Mouse (Mus musculus) frontal cortex, adult (tissue): ENCODE measurements around the gene Abca12.

ENCODE experiments used
- ATAC-seq: cut with Nextera tagmentation; 2 replicates; pipeline ENCODE4 v1.9.2; 2017; ENCODE audit warnings: mild to moderate bottlenecking, moderate library complexity, mixed read lengths; ENCODE audit not compliant: low TSS enrichment

Gene Abca12

GRCm38 (mm10) chr1:71338548-71339340 lies 76.0 kb downstream of the Abca12 start:
- no peak for ATAC-seq

GRCm38 (mm10) chr1:71330349-71330748 lies 84.4 kb downstream of the Abca12 start:
- no peak for ATAC-seq

DNA sequence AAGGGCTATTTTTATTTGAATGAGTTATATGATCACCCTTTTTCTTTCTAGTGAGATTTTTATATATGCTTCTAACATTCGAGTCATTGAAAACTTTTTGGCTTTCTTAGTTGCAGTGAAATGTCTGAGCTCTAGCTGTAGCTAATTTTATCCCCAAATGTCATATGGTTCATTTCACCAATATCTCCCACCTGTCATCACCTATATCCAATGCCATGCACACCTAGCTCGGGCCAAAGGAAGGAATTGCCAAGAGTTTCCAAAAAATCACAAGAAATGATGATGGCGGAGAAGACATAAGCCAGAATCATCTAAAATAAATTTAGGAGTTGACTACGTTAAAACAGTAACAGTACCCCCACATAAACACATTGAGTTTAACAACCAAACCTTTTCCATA lies 102.5 kb downstream of the Abca12 start:
- no peak for ATAC-seq

GRCm38 (mm10) chr1:71310614-71311013 lies 104.1 kb downstream of the Abca12 start:
- ATAC-seq, result no peak

DNA sequence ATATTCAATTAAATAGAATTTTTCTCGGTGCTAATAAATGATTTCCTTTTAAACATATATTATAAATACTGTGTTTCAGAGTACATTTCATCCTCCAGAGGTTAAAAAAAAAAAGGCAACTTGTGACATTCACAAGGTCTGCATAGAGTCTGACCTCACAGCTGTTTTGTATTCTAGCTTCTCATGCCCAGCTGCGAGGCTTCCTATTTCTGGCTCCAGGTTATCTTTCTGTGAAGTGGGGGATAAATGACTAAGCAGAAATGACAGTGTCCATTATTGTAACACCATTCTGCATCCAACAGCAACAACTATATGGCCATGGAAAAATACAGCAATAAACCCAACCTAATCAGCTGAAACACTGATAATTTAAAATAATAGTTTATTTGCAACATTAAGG lies 107.3 kb downstream of the Abca12 start:
- no peak for ATAC-seq

DNA sequence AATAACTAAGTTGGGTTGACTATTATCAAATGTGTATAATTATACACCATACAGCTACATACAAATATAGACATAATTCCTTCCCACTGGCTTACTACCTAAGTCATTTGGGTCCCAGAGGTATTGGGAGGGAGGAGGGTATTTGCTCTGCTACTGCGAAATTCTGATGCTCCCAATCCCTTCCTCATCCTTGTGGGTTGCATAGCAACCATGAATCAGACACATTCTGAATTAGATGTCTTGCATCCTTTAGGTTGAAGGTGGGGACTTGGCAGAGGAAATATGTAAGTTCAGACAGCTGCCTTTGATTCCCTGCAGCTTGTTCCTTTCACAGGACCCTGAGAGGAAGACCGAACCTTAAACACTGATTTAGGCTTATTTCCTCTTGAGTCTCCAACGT lies 108.5 kb downstream of the Abca12 start:
- peak; percentile 23; the same call in 1 of the 2 replicates for ATAC-seq

GRCm38 (mm10) chr1:71304588-71304987 lies 110.1 kb downstream of the Abca12 start:
- no peak for ATAC-seq

DNA sequence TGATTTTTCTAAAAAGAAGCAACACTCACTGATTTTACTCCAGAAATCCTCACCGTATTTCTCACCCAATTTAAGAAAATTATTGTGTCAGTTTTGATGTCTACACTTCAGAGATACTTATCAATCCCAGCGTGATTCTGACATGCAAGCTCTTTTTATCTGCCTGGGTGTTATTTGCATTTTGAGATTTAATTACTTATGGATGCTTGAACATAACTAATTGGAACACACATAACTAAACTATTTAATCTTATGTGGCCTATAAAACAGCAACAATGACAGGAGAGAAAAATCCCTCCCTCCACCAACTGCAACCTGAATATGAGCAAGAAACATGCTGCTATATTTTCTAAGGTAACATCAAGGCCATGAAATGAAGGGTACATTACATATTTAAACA lies 117.7 kb downstream of the Abca12 start:
- no peak for ATAC-seq

DNA sequence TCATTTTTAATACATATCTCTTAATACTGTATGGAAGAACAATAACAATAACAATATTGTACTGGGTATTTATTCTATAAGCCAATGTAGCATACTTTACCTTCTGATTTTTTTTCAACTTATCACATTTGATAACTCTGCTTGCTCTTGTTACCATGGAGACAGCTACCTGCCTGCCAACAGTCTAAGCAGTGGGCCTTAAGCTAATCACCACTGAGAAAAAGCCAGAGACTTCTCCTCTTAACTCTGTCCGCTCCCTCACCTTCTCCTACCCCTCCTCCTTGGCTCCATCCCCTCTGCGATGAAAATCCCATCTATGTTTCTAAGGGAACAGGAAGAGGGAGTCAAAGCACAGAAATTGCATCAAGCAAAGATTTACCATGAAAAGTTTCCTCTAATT lies 118.1 kb downstream of the Abca12 start:
- no peak for ATAC-seq

DNA sequence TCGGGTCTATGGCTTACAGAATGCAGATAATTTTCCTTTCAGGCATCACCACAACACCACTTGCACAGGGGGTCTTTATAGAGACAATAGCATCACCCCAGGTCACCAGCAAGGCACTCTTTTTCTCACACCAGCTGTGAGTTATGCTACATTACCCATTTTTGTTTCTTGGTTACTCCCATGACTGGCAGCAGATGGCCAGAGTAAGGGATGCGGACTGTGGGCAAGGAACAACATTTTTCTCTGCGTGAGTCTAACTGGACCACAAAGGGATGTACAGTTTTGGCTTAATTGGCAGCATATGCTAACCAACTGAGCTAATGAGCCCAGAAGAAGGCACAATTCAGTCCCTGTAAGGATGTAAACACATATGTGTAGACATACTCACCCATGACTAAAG lies 122.8 kb downstream of the Abca12 start:
- no peak for ATAC-seq

DNA sequence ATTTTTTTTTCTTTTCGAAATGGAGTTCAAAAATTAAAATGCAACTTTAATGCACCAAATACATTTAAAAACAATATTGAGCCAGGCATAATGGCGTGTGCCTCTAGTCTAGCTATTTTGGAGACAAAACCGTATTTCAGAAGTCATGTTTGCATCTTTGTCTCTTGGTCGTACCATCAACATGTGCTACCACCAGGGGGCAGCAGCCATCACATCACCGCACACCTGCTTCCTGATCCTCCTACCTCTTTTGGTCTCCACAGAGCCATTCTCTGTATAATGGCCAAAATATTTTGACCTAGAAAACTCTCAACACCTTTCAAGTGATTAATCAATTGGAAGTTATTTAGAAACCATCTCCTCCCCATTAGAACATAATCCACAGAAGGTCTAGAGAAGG lies 125.2 kb downstream of the Abca12 start:
- ATAC-seq, result peak; percentile 90

DNA sequence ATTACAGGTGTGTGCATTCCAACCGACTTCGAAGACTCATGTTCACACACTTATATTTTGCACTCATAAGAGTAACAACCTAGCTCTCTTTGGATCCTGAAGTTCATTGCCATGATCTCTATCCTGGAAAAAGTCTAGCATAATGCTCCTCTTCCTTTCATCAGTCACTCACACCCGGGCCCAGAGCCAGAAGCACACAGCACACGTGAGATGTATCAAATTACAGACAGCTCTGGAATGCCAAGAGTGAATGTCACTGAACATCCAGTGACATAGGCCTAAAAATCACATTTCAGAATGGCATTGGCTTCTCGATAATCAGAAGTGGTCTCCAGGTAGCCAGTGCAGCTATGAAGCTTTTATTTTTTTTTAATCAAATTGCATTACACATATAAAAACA lies 137.8 kb downstream of the Abca12 start:
- no peak for ATAC-seq

DNA sequence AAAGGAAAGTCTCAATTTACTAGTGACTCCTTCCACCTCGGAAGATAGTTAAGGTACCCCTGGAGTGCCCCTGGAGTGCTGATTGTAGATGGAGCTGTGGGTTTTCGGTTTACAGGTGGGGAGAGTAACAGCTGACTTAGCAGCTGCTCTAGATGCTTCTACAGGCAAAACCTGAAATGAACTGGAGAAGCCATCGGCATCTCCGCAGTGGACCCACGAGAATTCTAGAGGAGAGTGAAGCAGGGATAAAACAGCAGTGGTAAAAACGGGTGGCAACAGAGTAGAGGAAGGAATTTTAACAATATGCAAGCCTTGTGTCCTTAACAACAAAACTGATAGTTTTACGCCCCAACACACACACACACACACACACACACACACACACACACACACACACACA lies 142.2 kb downstream of the Abca12 start:
- peak; percentile 81 for ATAC-seq

- ATAC-seq, result peak; percentile 92
These were observed 142.6 kb downstream of the Abca12 start for GRCm38 (mm10) chr1:71272077-71272476.

DNA sequence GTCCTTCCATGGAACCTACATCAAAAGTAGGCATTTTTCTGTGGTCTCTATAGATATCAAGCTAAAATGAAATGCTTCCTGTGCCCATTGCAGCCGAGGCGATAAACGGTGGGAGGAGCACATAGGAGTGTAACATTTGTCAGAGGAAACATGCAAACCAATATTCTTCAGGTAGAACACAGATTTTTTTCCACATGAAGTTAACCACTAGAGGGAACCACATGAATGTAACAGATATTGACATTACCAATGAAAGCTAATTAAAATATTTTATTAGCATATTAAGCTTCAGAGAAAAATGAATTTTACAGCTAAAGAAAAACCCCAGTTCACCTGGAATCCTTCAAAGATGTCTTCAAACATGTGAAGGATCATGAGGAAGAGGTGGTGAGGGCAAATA lies 144.6 kb downstream of the Abca12 start:
- ATAC-seq, result no peak

DNA sequence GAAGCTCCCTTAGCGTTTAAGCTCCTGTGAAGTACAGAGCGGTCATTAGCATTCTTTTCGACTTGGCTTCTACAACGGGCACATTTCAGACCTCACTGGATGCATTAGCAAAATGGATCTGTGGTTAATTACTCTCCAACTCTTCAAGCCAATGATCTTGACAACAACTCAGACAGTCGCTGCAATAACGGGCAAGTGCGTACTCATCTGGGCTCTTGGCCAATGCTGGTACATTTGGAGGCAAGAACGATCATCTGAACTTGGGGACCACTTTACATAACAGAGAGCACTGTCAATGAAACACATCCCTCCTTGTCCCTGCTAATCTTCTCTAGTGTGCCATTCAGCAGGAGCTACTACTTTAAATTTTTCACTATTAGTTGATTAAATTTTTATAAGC lies 148.1 kb downstream of the Abca12 start:
- ATAC-seq, result no peak

DNA sequence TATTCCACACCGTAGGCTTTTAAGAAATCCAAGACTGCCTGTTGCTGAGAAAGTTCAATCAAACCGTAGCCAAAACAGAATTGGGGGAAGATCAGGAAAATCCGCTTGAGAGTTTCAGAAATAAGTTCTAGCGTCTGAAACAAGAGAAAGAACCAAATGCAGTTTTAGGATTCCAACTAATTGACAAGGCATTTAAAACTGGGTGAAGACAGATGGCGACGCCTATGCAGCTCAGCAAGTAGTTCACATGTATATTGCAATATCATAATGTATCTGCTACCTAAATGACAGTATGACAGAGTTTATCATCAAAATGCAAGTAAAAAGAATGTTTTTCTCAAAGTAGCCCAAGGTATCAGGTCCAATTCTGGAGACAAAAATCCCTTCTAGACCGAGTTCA lies 151.2 kb downstream of the Abca12 start:
- ATAC-seq, result peak; percentile 70; the same call in 1 of the 2 replicates

DNA sequence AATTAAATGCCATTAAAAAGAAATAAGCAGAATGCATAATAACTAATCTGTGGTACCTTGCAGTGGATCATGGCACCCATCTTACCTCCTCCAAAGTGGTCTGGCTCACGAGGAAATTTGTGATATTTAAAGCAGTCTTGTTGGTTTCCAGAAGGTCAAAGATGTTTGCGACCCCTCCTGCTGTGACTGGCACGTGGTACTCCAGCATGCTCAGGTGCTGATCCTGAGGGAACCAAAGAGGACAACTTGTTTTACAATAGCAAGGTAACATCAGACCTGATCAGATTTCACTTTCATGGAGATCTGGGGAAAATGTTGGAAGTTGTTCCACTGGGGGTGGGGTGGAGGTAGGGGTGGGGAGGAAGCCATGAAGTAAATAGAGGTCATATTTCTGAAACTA lies 170.1 kb downstream of the Abca12 start:
- ATAC-seq, result no peak

GRCm38 (mm10) chr1:71241396-71241795 lies 173.3 kb downstream of the Abca12 start:
- ATAC-seq, result no peak

DNA sequence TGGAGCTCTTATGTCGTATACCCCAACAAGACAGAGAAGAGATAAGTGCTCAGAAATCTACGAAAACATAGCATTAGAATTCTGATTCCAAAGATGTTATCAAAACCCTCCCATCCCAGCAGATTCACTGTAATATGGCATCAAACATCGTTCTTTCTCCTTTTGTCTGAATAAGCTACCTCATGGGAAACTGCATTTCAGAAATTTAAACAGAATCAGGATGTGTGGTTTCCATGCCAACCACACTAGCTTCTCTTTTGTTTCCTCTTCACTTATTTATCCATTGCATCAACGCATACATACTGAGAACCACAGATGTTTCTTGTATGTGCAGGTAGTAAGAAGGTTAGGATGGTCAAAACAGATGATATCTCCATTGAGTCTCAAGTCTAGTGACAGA lies 175.1 kb downstream of the Abca12 start:
- ATAC-seq, result no peak

GRCm38 (mm10) chr1:71235335-71235734 lies 179.4 kb downstream of the Abca12 start:
- ATAC-seq, result no peak

- ATAC-seq, result no peak
These were observed 183.5 kb downstream of the Abca12 start for GRCm38 (mm10) chr1:71231211-71231610.

DNA sequence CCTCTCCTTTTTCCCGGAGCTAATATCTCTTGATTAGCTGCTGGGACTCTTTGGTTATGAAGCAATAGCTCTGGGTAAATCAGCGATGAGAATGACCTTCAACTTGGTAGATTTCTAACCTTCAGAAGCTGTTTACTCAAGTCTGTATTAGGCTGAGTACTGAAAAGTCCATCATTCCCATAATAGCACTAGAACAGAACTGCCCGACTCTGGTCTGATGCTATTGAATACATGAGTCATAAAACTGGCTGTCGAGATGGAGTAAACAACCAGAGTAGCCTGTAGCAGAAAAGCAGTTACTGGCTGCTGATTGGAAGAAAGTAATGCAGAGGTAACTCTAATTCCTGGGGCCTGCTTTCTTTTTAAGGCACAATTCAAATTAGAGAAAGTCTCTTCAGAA lies 211.1 kb downstream of the Abca12 start:
- no peak for ATAC-seq

DNA sequence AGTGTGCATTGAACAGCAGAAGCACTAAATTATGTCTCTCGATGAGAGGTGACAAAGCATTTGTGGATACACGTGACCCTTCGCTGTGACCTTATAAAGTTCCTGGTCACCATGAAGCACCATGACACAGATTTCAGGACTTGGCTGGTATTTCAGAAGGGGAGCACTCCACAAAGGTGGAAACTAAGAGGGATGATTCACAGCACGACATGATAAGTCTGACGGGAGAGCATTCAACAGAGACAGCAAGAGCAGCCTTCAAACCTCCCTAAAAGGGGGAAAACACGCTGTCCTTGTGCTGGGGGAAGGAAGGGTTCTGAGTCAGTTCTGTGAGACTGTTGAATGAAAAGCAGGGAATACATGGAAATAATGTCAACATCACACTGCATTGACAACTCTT lies 218.5 kb downstream of the Abca12 start:
- no peak for ATAC-seq
